Mouse (Mus musculus) cerebellum, adult 2 months (tissue): ENCODE results near the gene Msrb2. TPM values are rescaled to one million over a fixed set of nuclear protein-coding genes. Genes with fewer than 3 reads are reported as not detected.

ENCODE experiments used
- DNase-seq, 2 experiments: peaks; one replicate each; pipeline ENCODE4 v3.0.0; 2021
- H3K27ac ChIP-seq: fragments of 200-500 bp; 2 replicates; pipeline ENCODE4 v1.5.1; 2012; ENCODE audit warnings: low read length, control low read depth, inconsistent platforms; ENCODE audit not compliant: insufficient read depth
- H3K27me3 ChIP-seq: fragments of 200-500 bp; 2 replicates; pipeline ENCODE4 v1.6.1; 2012; ENCODE audit warnings: inconsistent platforms, mild to moderate bottlenecking, low read length, moderate library complexity; ENCODE audit not compliant: control insufficient read depth, insufficient read depth
- H3K4me1 ChIP-seq: fragments of 200-500 bp; 2 replicates; pipeline ENCODE4 v1.6.1; 2011; ENCODE audit warnings: low read length; ENCODE audit not compliant: control insufficient read depth, insufficient read depth
- H3K4me3 ChIP-seq: fragments of 200-500 bp; replicated peaks from 2 replicates; pipeline ENCODE3; 2011; ENCODE audit warnings: mild to moderate bottlenecking, low read depth, low read length, control low read depth; ENCODE audit not compliant: insufficient read depth
- CTCF ChIP-seq: fragments of 200-500 bp; IDR thresholded peaks from 2 replicates; pipeline ENCODE4 v1.5.1; 2011; ENCODE audit warnings: low read depth, mild to moderate bottlenecking, control low read depth, low read length, moderate library complexity, borderline replicate concordance; ENCODE audit not compliant: insufficient read depth
- POLR2A ChIP-seq: fragments of 200-500 bp; IDR thresholded peaks from 2 replicates; pipeline ENCODE4 v1.6.1; 2011; ENCODE audit warnings: low read length, control low read depth, borderline replicate concordance; ENCODE audit not compliant: insufficient read depth
- WGBS: fragments of 180-500 bp; shearing (Covaris S2); methylation state at CpG from one replicate; pipeline ENCODE4 v1.1.7; 2018; 5-methylcytosine and 5-hydroxymethylcytosine counted together
- polyA plus RNA-seq: library from polyadenylated mRNA; depleted of rRNA; stranded (reverse); fragments of >200 nt; gene quantifications from 2 replicates; pipeline ENCODE4 v1.2.3, GENCODE M21; 2012

Msrb2 gene
- polyA plus RNA-seq, 1 experiment: 35.4 TPM

DNA sequence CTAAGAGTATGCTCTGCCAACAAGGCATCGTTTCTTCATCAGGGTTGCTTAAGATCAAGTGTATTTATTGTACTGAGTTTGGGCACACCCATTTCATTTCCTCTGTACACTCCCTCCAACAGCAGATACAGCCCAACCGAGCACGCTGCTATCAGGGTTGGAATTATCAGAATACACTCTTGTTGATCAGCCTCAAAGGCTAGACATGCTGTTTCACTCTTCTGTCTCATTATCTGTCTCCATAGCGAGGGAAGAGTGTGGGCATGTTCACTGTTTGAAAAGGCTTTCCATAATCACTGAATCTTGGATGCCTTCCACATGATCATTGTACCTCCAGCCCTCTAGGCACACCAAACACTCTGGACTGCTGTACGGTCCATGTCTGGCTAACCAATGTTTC is 34.2 kb downstream of the Msrb2 start:
- 51% methylated on average over 5 of the region's 5 CpGs for WGBS
- no peak overlapping the region for H3K27ac ChIP-seq
- DNase-seq: no peak
- no peak for TF ChIP-seq CTCF
- no peak for TF ChIP-seq POLR2A
- no peaks in the 10 kb centered on the region for H3K27me3 ChIP-seq
- no peaks in the 10 kb centered on the region for H3K4me1 ChIP-seq
- no peak overlapping the region for H3K4me3 ChIP-seq

DNA sequence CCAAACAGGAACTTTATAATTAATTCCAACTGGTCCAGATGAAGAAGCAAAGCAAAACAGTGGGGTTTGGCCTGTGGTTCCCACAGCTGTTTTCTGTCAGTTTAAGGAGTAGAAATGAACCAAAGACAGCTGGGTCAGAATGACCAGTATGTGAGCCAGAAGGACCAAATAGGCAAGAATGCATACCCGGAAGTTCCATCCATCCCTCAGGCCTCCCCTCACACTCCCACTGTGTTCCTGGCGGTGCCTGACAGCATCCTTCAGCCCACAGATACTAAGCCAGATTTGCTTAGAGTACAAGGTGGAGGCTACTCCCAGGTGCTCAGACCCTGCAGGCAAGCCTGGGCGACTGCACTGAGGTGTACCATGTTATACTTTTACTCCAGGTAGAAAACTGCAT is 35.3 kb downstream of the Msrb2 start:
- DNase-seq: no peak
- 54% methylated on average over 3 of the region's 3 CpGs for WGBS
- Histone ChIP-seq H3K27ac (no peak overlapping the region), H3K4me1 (no peaks in the 10 kb centered on the region), H3K4me3 (no peak overlapping the region), H3K27me3 (no peaks in the 10 kb centered on the region)
- TF ChIP-seq CTCF: no peak
- TF ChIP-seq POLR2A: no peak

DNA sequence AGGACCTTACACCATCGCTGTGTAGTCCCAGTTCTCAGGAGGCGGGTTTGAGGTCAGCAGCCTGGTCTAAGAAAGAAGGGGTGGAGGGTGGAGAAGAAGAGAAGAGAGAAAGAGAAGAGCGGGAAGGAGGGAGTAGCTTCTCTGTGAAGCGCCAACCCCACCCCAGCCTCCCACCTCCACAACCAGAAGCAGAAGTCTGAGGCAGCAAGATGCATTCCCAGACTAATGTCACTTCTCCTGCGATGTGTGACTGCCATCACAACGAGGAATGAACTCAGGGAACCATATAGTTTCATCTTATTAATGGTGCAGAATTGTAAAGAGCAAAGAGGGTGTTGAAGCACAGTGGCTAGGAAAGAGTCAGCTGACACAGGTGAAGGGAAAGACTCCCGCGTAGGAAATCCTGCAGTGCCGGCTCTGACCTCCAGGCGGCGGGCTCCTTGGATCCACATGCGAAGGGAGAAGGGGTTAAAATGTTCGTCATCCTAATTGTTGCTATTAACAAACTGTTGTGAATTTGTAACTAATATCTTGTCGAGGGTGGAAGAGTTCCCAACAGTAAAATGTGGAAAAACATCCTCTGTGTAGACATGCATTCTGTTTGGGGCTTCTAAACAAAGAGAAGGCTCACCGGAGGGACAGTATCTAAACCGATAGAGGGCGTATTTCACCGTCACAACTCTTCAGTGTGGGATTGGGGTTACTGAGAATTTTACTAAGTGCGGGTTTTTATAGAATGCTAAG is 43.2 kb downstream of the Msrb2 start:
- Histone ChIP-seq H3K4me3 (no peak overlapping the region), H3K4me1 (no peaks in the 10 kb centered on the region), H3K27me3 (no peaks in the 10 kb centered on the region), H3K27ac (no peak overlapping the region)
- peak; percentile 31 to 64 for DNase-seq
- 20% methylated on average over 19 of the region's 19 CpGs for WGBS
- peak; percentile 58 for TF ChIP-seq CTCF
- no peak for TF ChIP-seq POLR2A

DNA sequence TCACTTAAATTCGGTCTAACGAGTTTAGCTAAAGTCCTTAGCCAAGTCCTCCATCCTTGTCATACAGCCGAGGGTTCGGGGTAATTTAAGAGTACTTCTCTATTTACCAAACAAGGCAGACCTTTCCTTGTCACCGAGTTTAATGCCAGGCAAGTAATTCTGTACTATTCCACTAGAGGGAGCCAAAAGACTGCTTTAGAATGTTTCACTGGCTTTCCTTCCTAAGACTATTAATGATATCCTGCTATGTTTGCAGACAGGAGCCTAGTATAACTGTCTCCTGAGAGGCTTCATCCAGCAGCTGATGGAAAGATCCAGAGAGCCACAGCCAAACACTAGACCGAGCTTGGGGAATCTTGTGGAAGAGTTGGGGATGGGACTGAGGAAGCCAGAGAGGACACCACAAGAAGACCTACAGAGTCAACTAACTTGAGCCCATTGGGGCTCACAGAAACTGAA is 43.9 kb downstream of the Msrb2 start:
- Histone ChIP-seq H3K27me3 (no peaks in the 10 kb centered on the region), H3K4me1 (no peaks in the 10 kb centered on the region), H3K27ac (no peak overlapping the region), H3K4me3 (no peak overlapping the region)
- TF ChIP-seq POLR2A (no peak), CTCF (peak; percentile 50; the same call in 1 of the 2 replicates)
- WGBS: 1% methylated on average over 6 of the region's 6 CpGs
- peak in 1 of 2 experiments; percentile 62 for DNase-seq

DNA sequence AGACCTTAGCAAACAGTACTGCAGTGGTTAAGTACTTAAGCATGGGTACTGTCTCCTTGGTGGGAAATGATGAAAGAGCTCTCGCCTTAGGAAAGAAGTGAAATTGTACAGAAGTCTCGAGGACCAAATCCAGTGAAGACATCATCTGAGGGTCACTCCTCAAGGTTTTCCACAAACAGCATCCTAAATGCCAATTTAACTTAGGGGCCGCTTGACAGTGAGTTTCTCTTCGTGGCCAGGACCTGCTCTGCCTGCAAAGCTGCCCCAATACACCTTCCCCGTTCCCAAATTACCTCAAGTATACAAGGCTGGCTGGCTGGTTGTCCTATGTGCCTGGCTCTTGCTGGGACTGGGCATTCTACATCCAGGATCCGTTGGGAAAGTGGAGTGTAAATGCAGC is 44.8 kb downstream of the Msrb2 start:
- 72% methylated on average over 6 of the region's 6 CpGs for WGBS
- Histone ChIP-seq H3K4me3 (no peak overlapping the region), H3K4me1 (no peaks in the 10 kb centered on the region), H3K27me3 (no peaks in the 10 kb centered on the region), H3K27ac (no peak overlapping the region)
- TF ChIP-seq CTCF (no peak), POLR2A (no peak)
- no peak for DNase-seq

DNA sequence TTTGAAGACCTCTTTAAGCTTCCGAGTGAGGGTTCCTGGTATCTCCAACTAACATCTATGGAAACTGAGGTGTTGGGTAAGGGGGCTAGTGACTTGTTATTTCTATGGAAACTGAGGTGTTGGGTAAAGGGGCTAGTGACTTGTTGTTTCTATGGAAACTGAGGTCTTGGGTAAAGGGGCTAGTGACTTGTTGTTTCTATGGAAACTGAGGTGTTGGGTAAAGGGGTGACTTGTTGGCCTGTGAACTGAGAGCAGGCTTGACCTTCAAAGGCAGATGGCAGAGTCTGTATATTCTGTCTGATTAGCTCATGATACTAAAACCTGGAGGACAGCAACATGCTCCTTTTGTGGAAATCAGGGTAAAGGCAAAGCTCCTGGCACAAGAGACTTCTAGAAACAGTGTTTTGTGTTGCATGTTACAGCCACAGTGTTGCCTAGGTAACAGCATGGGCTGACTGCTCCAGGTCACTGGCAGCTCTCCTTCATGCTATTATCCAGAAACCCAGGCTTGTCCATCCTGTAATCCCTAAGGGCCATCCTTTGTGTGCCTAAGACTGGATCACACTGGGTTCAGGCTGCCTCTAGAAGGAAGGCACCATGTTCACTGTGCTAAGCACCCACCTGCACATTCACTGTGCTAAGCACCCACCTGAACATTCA is 48.6 kb downstream of the Msrb2 start:
- DNase-seq: no peak
- TF ChIP-seq CTCF: no peak
- TF ChIP-seq POLR2A: no peak
- Histone ChIP-seq H3K27ac (no peak overlapping the region), H3K27me3 (no peaks in the 10 kb centered on the region; the same call in 1 of the 2 replicates), H3K4me1 (no peaks in the 10 kb centered on the region), H3K4me3 (no peak overlapping the region)
- WGBS: 86% methylated on average over 1 of the region's 1 CpGs

DNA sequence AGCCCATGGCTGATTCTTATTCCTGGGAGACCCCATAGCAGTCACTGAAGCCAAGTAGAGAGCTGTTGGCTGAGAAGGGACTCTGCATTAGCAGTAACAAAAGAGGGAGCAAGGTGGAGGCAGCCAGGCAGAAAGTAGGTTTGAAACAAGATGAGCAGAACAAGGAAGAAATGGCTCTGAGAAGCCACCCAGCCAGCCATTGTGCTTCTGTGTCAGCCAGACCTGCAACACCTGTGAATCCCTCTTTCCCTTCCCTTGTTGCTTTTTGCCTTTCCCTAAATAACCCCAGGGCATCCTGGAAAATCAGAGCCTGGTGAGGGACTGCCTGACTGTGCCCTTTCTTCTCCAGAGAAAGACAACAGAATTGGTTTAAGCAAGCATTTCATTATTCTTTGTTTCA is 51.0 kb downstream of the Msrb2 start:
- no peak overlapping the region for H3K27ac ChIP-seq
- no peak for DNase-seq
- TF ChIP-seq POLR2A (no peak), CTCF (no peak)
- no peak overlapping the region for H3K4me3 ChIP-seq
- no peaks in the 10 kb centered on the region; the same call in 1 of the 2 replicates for H3K27me3 ChIP-seq
- no peaks in the 10 kb centered on the region for H3K4me1 ChIP-seq

DNA sequence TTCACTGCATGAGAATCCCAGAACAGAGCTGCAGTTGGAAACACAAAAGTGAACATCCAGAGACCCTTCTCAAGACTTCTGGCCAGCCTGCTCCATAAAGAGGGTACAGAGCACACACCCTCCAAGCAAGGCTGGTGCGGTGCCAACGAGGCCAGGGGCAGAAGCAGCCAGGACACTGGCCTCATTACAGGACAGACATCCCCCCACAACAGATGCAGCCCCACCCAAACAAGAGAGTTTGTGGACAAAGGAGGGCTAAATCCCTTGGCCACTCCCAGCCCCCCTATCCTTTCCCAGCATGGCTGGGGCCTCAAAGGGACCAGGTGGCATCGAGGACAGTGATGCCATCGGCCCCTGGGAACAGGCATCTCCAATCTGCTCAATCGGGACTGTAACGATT is 51.8 kb downstream of the Msrb2 start:
- WGBS: 17% methylated on average over 6 of the region's 6 CpGs
- H3K27me3 ChIP-seq: no peaks in the 10 kb centered on the region; the same call in 1 of the 2 replicates

DNA sequence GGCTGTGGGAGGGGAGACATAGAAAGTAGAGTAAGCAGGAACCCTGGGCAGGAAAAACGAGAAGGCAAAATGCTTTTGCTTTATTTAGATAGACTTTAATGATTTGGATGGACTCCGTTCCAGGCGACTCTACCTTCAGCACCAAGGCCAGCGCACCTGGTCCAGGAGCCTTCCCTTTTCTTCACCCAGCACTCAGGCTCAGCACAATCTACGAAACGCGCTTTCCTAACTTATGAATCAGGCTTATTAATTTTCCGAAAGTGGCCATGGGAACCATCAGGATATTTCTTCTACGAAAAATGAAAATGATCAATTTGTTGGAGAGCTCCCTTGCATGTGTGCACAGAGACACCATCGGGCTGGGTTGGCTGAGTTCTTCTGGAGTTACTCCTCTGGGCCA is 57.8 kb downstream of the Msrb2 start:
- Histone ChIP-seq H3K27me3 (peaks cover 6% of the 10 kb centered on the region; the same call in 1 of the 2 replicates), H3K4me3 (no peak overlapping the region), H3K4me1 (no peaks in the 10 kb centered on the region), H3K27ac (no peak overlapping the region)
- TF ChIP-seq POLR2A (no peak), CTCF (no peak)
- WGBS: 16% methylated on average over 10 of the region's 10 CpGs
- DNase-seq: no peak

More for the DNA sequence above, 51.8 kb downstream of the Msrb2 start:
- DNase-seq: no peak
- Histone ChIP-seq H3K4me3 (no peak overlapping the region), H3K4me1 (no peaks in the 10 kb centered on the region), H3K27ac (no peak overlapping the region)
- TF ChIP-seq POLR2A (no peak), CTCF (no peak)
